Mouse (Mus musculus): Measurements from ENCODE around the gene Zfp952. TPM values are rescaled to one million over a fixed set of nuclear protein-coding genes. Genes with fewer than 3 reads are reported as not detected.

Gene Zfp952
- total and polyA plus RNA-seq, 2 experiments from 2014 or later, result 12.3 to 19.3 TPM

DNA sequence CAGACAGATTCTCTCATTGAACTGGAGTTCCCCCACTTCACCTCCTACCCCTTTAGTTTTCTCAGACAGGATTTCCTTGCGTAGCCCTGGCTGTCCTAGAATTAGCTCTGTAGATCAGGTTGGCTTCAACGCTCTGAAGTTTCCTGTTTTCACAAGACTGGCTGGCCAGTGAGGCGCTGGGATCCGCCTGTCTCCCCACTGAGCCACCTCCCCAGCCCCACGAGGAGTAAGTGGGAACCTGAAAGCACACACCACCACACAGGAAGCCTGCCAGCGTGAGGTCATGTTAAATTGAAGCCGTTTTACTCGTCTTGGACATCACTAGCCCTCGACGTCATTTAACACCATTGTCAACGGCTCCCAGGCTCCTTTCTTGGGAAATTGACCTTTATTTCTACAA is 41.9 kb upstream of the Zfp952 start:
- WGBS, result 83% methylated on average over 11 of the region's 11 CpGs
- ATAC-seq (no peak), DNase-seq (no peak)
- no peak overlapping the region for H3K9ac ChIP-seq
- no peaks in the 10 kb centered on the region for H3K4me1 ChIP-seq (ENCODE audit: insufficient read depth)
- no peaks in the 10 kb centered on the region for H3K27me3 ChIP-seq (ENCODE audit: insufficient read depth, low read length)
- H3K4me3 ChIP-seq (ENCODE audit: low read depth, low read length), result no peak overlapping the region
- no peak for TF ChIP-seq CTCF (IDR thresholded peaks at IDR 0.05; ENCODE audit: low read depth)
- no peak overlapping the region for H3K4me2 ChIP-seq (ENCODE audit: low read depth)
- no peaks in the 10 kb centered on the region for H3K36me3 ChIP-seq (ENCODE audit: insufficient read depth)
- H3K9me3 ChIP-seq (ENCODE audit: low read length), result no peaks in the 10 kb centered on the region
- H3K27ac ChIP-seq (ENCODE audit: low read depth, low read length), result no peak overlapping the region

DNA sequence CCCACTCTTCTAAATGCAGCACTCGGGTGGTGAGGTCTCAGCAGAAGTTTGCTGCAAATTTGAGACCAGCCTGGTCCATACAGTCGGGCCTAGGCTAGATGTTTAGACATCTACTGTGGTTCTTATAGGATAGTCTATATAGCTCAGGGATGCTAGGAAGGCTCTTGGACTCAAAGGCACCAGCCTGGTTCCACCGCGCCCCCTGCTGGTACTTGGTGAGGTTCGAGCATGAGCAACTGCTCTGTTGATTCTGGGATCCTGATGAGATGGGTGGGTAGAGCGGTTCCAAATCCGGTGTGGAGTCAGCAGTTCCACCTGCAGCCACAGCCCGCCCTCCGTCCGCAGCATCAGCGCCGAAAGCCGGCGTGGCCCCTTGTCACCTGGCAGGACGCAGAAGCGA is 41.5 kb upstream of the Zfp952 start:
- Histone ChIP-seq H3K4me3 (ENCODE audit: low read depth, low read length) (no peak overlapping the region), H3K9me3 (ENCODE audit: low read length) (no peaks in the 10 kb centered on the region), H3K4me2 (ENCODE audit: low read depth) (no peak overlapping the region), H3K9ac (no peak overlapping the region), H3K4me1 (ENCODE audit: insufficient read depth) (no peaks in the 10 kb centered on the region), H3K27me3 (ENCODE audit: insufficient read depth, low read length) (no peaks in the 10 kb centered on the region), H3K36me3 (ENCODE audit: insufficient read depth) (no peaks in the 10 kb centered on the region), H3K27ac (ENCODE audit: low read depth, low read length) (no peak overlapping the region)
- WGBS, result 34% methylated on average over 16 of the region's 16 CpGs
- no peak for ATAC-seq
- peak; percentile 69 for TF ChIP-seq CTCF (IDR thresholded peaks at IDR 0.05; ENCODE audit: low read depth)
- DNase-seq, result peak; percentile 68

GRCm38 (mm10) chr17:32965253-32965622 is 27.7 kb upstream of the Zfp952 start:
- ATAC-seq, result peak; percentile 63
- Histone ChIP-seq H3K4me2 (ENCODE audit: low read depth) (peak overlapping the region; percentile 80), H3K9ac (peak overlapping the region; percentile 62), H3K27ac (ENCODE audit: low read depth, low read length) (0 out of 2 replicates have a peak overlapping the region, but pooled peaks have one; percentile 47), H3K36me3 (ENCODE audit: insufficient read depth) (no peaks in the 10 kb centered on the region), H3K9me3 (ENCODE audit: low read length) (no peaks in the 10 kb centered on the region), H3K27me3 (ENCODE audit: insufficient read depth, low read length) (no peaks in the 10 kb centered on the region), H3K4me3 (ENCODE audit: low read depth, low read length) (peak overlapping the region; percentile 89), H3K4me1 (ENCODE audit: insufficient read depth) (peaks cover 12% of the 10 kb centered on the region)
- no peak for TF ChIP-seq CTCF (IDR thresholded peaks at IDR 0.05; ENCODE audit: low read depth)
- WGBS, result 1% methylated on average over 14 of the region's 14 CpGs
- DNase-seq, result no peak

DNA sequence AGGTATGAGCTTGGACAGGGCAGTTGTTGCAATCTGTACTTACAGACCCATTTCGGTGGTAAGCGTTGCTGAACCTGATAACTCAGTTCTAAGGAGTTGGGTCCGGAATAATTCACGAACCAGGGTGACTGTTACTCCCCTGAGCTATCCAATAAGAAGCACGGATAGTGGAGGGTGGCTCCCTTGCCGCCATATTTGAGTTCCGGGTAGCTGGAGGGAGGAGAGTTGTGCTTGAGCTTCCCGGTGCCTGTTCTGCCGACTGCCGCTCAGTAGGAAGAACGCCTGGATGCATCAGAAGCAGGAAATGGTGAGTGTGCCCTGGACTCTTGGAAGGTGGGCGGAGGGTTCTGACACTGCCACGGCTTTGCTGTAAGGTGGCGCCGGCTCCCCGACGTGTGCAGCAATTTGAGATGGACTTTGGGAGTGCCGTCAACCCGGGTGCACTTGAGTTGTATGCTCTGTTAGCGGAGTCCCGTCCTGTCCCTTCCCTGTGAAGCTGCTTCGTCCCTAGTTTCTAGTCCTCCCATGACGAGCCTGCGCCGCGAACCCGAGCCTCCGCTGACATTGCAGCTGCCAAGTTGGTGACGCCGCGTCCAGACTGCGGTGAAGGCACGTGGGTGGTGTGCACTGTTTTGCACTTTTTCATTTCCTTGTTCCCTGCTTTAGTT is 27.2 kb upstream of the Zfp952 start, which contains the start of gene Zfp472:
Gene Zfp472, plus strand, starts transcription at position 192 of the 668 bp plus-strand sequence.
- under 1% methylated on average over 33 of the region's 33 CpGs for WGBS
- Histone ChIP-seq H3K27me3 (ENCODE audit: insufficient read depth, low read length) (no peaks in the 10 kb centered on the region), H3K4me3 (ENCODE audit: low read depth, low read length) (peak within 1 kb of the TSS; percentile 89), H3K9me3 (ENCODE audit: low read length) (no peaks in the 10 kb centered on the region), H3K4me1 (ENCODE audit: insufficient read depth) (peaks cover 12% of the 10 kb centered on the region), H3K9ac (peak within 1 kb of the TSS; percentile 62), H3K27ac (ENCODE audit: low read depth, low read length) (peak within 1 kb of the TSS; percentile 86), H3K36me3 (ENCODE audit: insufficient read depth) (no peaks in the 10 kb centered on the region), H3K4me2 (ENCODE audit: low read depth) (peak within 1 kb of the TSS; percentile 80)
- DNase-seq (peak; percentile 95), ATAC-seq (peak; percentile 100)
- no peak for TF ChIP-seq CTCF (IDR thresholded peaks at IDR 0.05; ENCODE audit: low read depth)

DNA sequence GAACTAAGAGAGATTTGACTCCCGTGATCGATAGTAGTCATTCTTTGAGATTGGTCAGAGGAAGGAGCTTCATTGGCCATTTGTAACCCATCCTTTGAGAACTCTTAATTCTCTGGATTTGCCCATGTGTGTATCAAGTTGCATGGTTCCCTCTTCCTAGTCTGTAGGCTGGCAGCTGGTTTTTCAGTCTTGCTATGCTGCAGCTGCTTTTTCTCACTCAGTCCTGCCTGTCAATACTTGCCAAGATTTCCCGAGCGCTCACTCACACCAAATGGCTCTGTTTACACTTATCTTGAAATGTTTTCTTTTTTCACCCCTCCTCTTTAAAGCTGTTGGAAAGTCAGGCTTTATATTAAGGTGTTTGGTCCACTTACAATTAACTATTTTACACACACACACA is 11.6 kb upstream of the Zfp952 start:
- Histone ChIP-seq H3K27ac (ENCODE audit: low read depth, low read length) (no peak overlapping the region), H3K4me2 (ENCODE audit: low read depth) (no peak overlapping the region), H3K9ac (no peak overlapping the region), H3K27me3 (ENCODE audit: insufficient read depth, low read length) (no peaks in the 10 kb centered on the region), H3K36me3 (ENCODE audit: insufficient read depth) (peaks cover 28% of the 10 kb centered on the region), H3K4me1 (ENCODE audit: insufficient read depth) (no peaks in the 10 kb centered on the region), H3K9me3 (ENCODE audit: low read length) (no peaks in the 10 kb centered on the region), H3K4me3 (ENCODE audit: low read depth, low read length) (no peak overlapping the region)
- 73% methylated on average over 4 of the region's 4 CpGs for WGBS
- ATAC-seq, result no peak
- DNase-seq, result no peak
- TF ChIP-seq CTCF (IDR thresholded peaks at IDR 0.05; ENCODE audit: low read depth), result no peak

GRCm38 (mm10) chr17:32986301-32986700 is 6.6 kb upstream of the Zfp952 start:
- Histone ChIP-seq H3K27ac (ENCODE audit: low read depth, low read length) (no peak overlapping the region), H3K9ac (no peak overlapping the region), H3K27me3 (ENCODE audit: insufficient read depth, low read length) (no peaks in the 10 kb centered on the region), H3K4me2 (ENCODE audit: low read depth) (no peak overlapping the region), H3K4me3 (ENCODE audit: low read depth, low read length) (no peak overlapping the region), H3K9me3 (ENCODE audit: low read length) (no peaks in the 10 kb centered on the region), H3K36me3 (ENCODE audit: insufficient read depth) (no peaks in the 10 kb centered on the region), H3K4me1 (ENCODE audit: insufficient read depth) (no peaks in the 10 kb centered on the region)
- 71% methylated on average over 4 of the region's 4 CpGs for WGBS
- DNase-seq, result no peak
- ATAC-seq, result no peak
- TF ChIP-seq CTCF (IDR thresholded peaks at IDR 0.05; ENCODE audit: low read depth), result no peak

GRCm38 (mm10) chr17:32991965-32992698 is 797 bp upstream of the Zfp952 start:
- peaks cover 7% of the 10 kb centered on the region for H3K36me3 ChIP-seq (ENCODE audit: insufficient read depth)
- DNase-seq (no peak), ATAC-seq (no peak)
- peak; percentile 25 for TF ChIP-seq CTCF (IDR thresholded peaks at IDR 0.05; ENCODE audit: low read depth)
- H3K9ac ChIP-seq, result peak overlapping the region; percentile 83; the same call in 1 of the 2 replicates
- 0 out of 2 replicates have a peak, but pooled peaks cover 4% of the 10 kb centered on the region for H3K9me3 ChIP-seq (ENCODE audit: low read length)
- peak overlapping the region; percentile 84 for H3K4me2 ChIP-seq (ENCODE audit: low read depth)
- peaks cover 6% of the 10 kb centered on the region; the same call in 1 of the 2 replicates for H3K4me1 ChIP-seq (ENCODE audit: insufficient read depth)
- H3K4me3 ChIP-seq (ENCODE audit: low read depth, low read length), result peak overlapping the region; percentile 75
- no peaks in the 10 kb centered on the region for H3K27me3 ChIP-seq (ENCODE audit: insufficient read depth, low read length)
- WGBS, result 62% methylated on average over 12 of the region's 12 CpGs
- peak overlapping the region; percentile 90; the same call in 1 of the 2 replicates for H3K27ac ChIP-seq (ENCODE audit: low read depth, low read length)
